Mouse (Mus musculus): Measurements from ENCODE around the gene Vsig1. TPM values are rescaled to one million over a fixed set of nuclear protein-coding genes. Genes with fewer than 3 reads are reported as not detected.
A peak's percentile ranks its signal among the peaks of the same experiment; 100 is the strongest.

Gene Vsig1
- polyA plus RNA-seq, 1 experiment: not detected

GRCm38 (mm10) chrX:140979546-140979945, 72.1 kb downstream of the Vsig1 start:
- no peaks in the 10 kb centered on the region for H3K27me3 ChIP-seq (ENCODE audit: control insufficient read depth, insufficient read depth, insufficient read length)
- H3K4me3 ChIP-seq: no peak overlapping the region
- H3K79me2 ChIP-seq (ENCODE audit: control insufficient read depth, insufficient read depth): no peaks in the 10 kb centered on the region
- H3ac ChIP-seq (ENCODE audit: control insufficient read depth, insufficient read length): no peak overlapping the region
- no peak overlapping the region for H3K4me2 ChIP-seq (ENCODE audit: low read depth)
- TF ChIP-seq POLR2AphosphoS2 (IDR thresholded peaks at IDR 0.05; ENCODE audit: insufficient read length, low read depth) (no peak), TCF3 (IDR thresholded peaks at IDR 0.05; ENCODE audit: insufficient read length, low read depth) (no peak), USF1 (IDR thresholded peaks at IDR 0.05; ENCODE audit: low read depth) (no peak), TCF12 (IDR thresholded peaks at IDR 0.05; ENCODE audit: insufficient read depth, poor library complexity, severe bottlenecking) (no peak), MYOG (IDR thresholded peaks at IDR 0.05; ENCODE audit: control insufficient read depth in 1 of 3, insufficient read depth in 1 of 3, insufficient read length in 2 of 3, low read depth in 2 of 3) (no peak), E2F4 (IDR thresholded peaks at IDR 0.05; ENCODE audit: insufficient read depth) (no peak), MAX (IDR thresholded peaks at IDR 0.05; ENCODE audit: low read depth) (no peak), MYOD1 (IDR thresholded peaks at IDR 0.05; ENCODE audit: control insufficient read depth in 1 of 3, insufficient read length in 2 of 3, low read depth in 2 of 3) (no peak), CEBPB (IDR thresholded peaks at IDR 0.05; ENCODE audit: insufficient read depth, poor library complexity, severe bottlenecking) (no peak), REST (IDR thresholded peaks at IDR 0.05; ENCODE audit: insufficient read depth, insufficient read length) (no peak), POLR2A (IDR thresholded peaks at IDR 0.05; ENCODE audit: insufficient read length, low read depth) (no peak), SRF (IDR thresholded peaks at IDR 0.05; ENCODE audit: control insufficient read depth, insufficient read length, low read depth) (no peak)
- H3K36me3 ChIP-seq (ENCODE audit: control insufficient read depth, insufficient read depth): no peaks in the 10 kb centered on the region

- no peak overlapping the region for H3K4me3 ChIP-seq
- no peak overlapping the region for H3K4me2 ChIP-seq (ENCODE audit: low read depth)
- no peaks in the 10 kb centered on the region for H3K36me3 ChIP-seq (ENCODE audit: control insufficient read depth, insufficient read depth)
- H3K27me3 ChIP-seq (ENCODE audit: control insufficient read depth, insufficient read depth, insufficient read length): no peaks in the 10 kb centered on the region
- TF ChIP-seq SRF (IDR thresholded peaks at IDR 0.05; ENCODE audit: control insufficient read depth, insufficient read length, low read depth): no peak
- TF ChIP-seq MYOG (IDR thresholded peaks at IDR 0.05; ENCODE audit: control insufficient read depth in 1 of 3, insufficient read depth in 1 of 3, insufficient read length in 2 of 3, low read depth in 2 of 3): no peak
- no peak for TF ChIP-seq MAX (IDR thresholded peaks at IDR 0.05; ENCODE audit: low read depth)
- H3K79me2 ChIP-seq (ENCODE audit: control insufficient read depth, insufficient read depth): no peaks in the 10 kb centered on the region
- no peak overlapping the region for H3ac ChIP-seq (ENCODE audit: control insufficient read depth, insufficient read length)
Observed at GRCm38 (mm10) chrX:140980163-140980562, 72.8 kb downstream of the Vsig1 start.

GRCm38 (mm10) chrX:140983206-140983960, 76.0 kb downstream of the Vsig1 start:
- Histone ChIP-seq H3K36me3 (ENCODE audit: control insufficient read depth, insufficient read depth) (no peaks in the 10 kb centered on the region), H3K4me3 (no peak overlapping the region), H3K27me3 (ENCODE audit: control insufficient read depth, insufficient read depth, insufficient read length) (no peaks in the 10 kb centered on the region), H3K79me2 (ENCODE audit: control insufficient read depth, insufficient read depth) (no peaks in the 10 kb centered on the region), H3ac (ENCODE audit: control insufficient read depth, insufficient read length) (no peak overlapping the region), H3K4me2 (ENCODE audit: low read depth) (peak overlapping the region; percentile 49)
- TF ChIP-seq MYOD1 (IDR thresholded peaks at IDR 0.05; ENCODE audit: control insufficient read depth in 1 of 3, insufficient read length in 2 of 3, low read depth in 2 of 3): no peak
- TF ChIP-seq POLR2AphosphoS2 (IDR thresholded peaks at IDR 0.05; ENCODE audit: insufficient read length, low read depth): no peak
- no peak for TF ChIP-seq E2F4 (IDR thresholded peaks at IDR 0.05; ENCODE audit: insufficient read depth)
- no peak for TF ChIP-seq MYOG (IDR thresholded peaks at IDR 0.05; ENCODE audit: control insufficient read depth in 1 of 3, insufficient read depth in 1 of 3, insufficient read length in 2 of 3, low read depth in 2 of 3)
- no peak for TF ChIP-seq SRF (IDR thresholded peaks at IDR 0.05; ENCODE audit: control insufficient read depth, insufficient read length, low read depth)
- TF ChIP-seq POLR2A (IDR thresholded peaks at IDR 0.05; ENCODE audit: insufficient read length, low read depth): no peak
- TF ChIP-seq TCF3 (IDR thresholded peaks at IDR 0.05; ENCODE audit: insufficient read length, low read depth): no peak
- no peak for TF ChIP-seq MAX (IDR thresholded peaks at IDR 0.05; ENCODE audit: low read depth)
- no peak for TF ChIP-seq REST (IDR thresholded peaks at IDR 0.05; ENCODE audit: insufficient read depth, insufficient read length)
- TF ChIP-seq CEBPB (IDR thresholded peaks at IDR 0.05; ENCODE audit: insufficient read depth, poor library complexity, severe bottlenecking): no peak
- no peak for TF ChIP-seq USF1 (IDR thresholded peaks at IDR 0.05; ENCODE audit: low read depth)
- TF ChIP-seq TCF12 (IDR thresholded peaks at IDR 0.05; ENCODE audit: insufficient read depth, poor library complexity, severe bottlenecking): no peak

- Histone ChIP-seq H3K4me3 (no peak overlapping the region), H3K36me3 (ENCODE audit: control insufficient read depth, insufficient read depth) (no peaks in the 10 kb centered on the region), H3K79me2 (ENCODE audit: control insufficient read depth, insufficient read depth) (no peaks in the 10 kb centered on the region), H3K27me3 (ENCODE audit: control insufficient read depth, insufficient read depth, insufficient read length) (no peaks in the 10 kb centered on the region), H3ac (ENCODE audit: control insufficient read depth, insufficient read length) (no peak overlapping the region), H3K4me2 (ENCODE audit: low read depth) (no peak overlapping the region)
- no peak for TF ChIP-seq REST (IDR thresholded peaks at IDR 0.05; ENCODE audit: insufficient read depth, insufficient read length)
- TF ChIP-seq SRF (IDR thresholded peaks at IDR 0.05; ENCODE audit: control insufficient read depth, insufficient read length, low read depth): no peak
- no peak for TF ChIP-seq POLR2A (IDR thresholded peaks at IDR 0.05; ENCODE audit: insufficient read length, low read depth)
- no peak for TF ChIP-seq TCF3 (IDR thresholded peaks at IDR 0.05; ENCODE audit: insufficient read length, low read depth)
- TF ChIP-seq USF1 (IDR thresholded peaks at IDR 0.05; ENCODE audit: low read depth): no peak
- TF ChIP-seq TCF12 (IDR thresholded peaks at IDR 0.05; ENCODE audit: insufficient read depth, poor library complexity, severe bottlenecking): no peak
- TF ChIP-seq E2F4 (IDR thresholded peaks at IDR 0.05; ENCODE audit: insufficient read depth): no peak
Observed at GRCm38 (mm10) chrX:140984795-140985194, 77.4 kb downstream of the Vsig1 start.

GRCm38 (mm10) chrX:140985256-140985655, 77.8 kb downstream of the Vsig1 start:
- no peak overlapping the region for H3ac ChIP-seq (ENCODE audit: control insufficient read depth, insufficient read length)
- TF ChIP-seq TCF12 (IDR thresholded peaks at IDR 0.05; ENCODE audit: insufficient read depth, poor library complexity, severe bottlenecking) (no peak), POLR2A (IDR thresholded peaks at IDR 0.05; ENCODE audit: insufficient read length, low read depth) (no peak), POLR2AphosphoS2 (IDR thresholded peaks at IDR 0.05; ENCODE audit: insufficient read length, low read depth) (no peak), USF1 (IDR thresholded peaks at IDR 0.05; ENCODE audit: low read depth) (no peak), CEBPB (IDR thresholded peaks at IDR 0.05; ENCODE audit: insufficient read depth, poor library complexity, severe bottlenecking) (no peak)
- no peak overlapping the region for H3K4me2 ChIP-seq (ENCODE audit: low read depth)
- H3K36me3 ChIP-seq (ENCODE audit: control insufficient read depth, insufficient read depth): no peaks in the 10 kb centered on the region
- no peak overlapping the region for H3K4me3 ChIP-seq
- H3K79me2 ChIP-seq (ENCODE audit: control insufficient read depth, insufficient read depth): no peaks in the 10 kb centered on the region
- no peaks in the 10 kb centered on the region for H3K27me3 ChIP-seq (ENCODE audit: control insufficient read depth, insufficient read depth, insufficient read length)

Other genes starting within 250 kb of the Vsig1 start
- gene Mid2, start 243.0 kb upstream of the Vsig1 start, polyA plus RNA-seq (2012; fragmentation: generic; extraction: Trizol): 2.1 TPM
- gene Tex13b, start 94.2 kb upstream of the Vsig1 start, polyA plus RNA-seq (2012; fragmentation: generic; extraction: Trizol): not detected
- 27.0 TPM for gene Psmd10, start 49.1 kb downstream of the Vsig1 start, polyA plus RNA-seq (2012; fragmentation: generic; extraction: Trizol)
- gene Atg4a, start 49.3 kb downstream of the Vsig1 start, polyA plus RNA-seq (2012; fragmentation: generic; extraction: Trizol): 8.5 TPM